Mouse (Mus musculus) activated CD4-positive, CD25-positive, alpha-beta regulatory T cell, adult 9 weeks (primary cell): ENCODE measurements around the gene Adam8. TPM values are rescaled to one million over a fixed set of nuclear protein-coding genes. Genes with fewer than 3 reads are reported as not detected.

Experiments
- polyA plus RNA-seq: library from polyadenylated mRNA; unstranded; fragments of 100-300 nt; shearing (Covaris generic); gene quantifications from one replicate; pipeline ENCODE4 v1.2.1, GENCODE M21; 2017

Adam8 gene
- polyA plus RNA-seq = 18.0 TPM

GRCm38 (mm10) chr7:139992406-139992805 lies at the start of gene Adam8:
Gene Adam8, minus strand, starts transcription at chr7:139992562.

GRCm38 (mm10) chr7:140036281-140037170 lies 44.2 kb upstream of the Adam8 start, which contains the start of the genes Zfp511 and Tubgcp2:
Gene Zfp511, plus strand, starts transcription at chr7:140036391.
Gene Tubgcp2, minus strand, starts transcription at chr7:140036669.

GRCm38 (mm10) chr7:139978278-139978892 lies 14.0 kb downstream of the Adam8 start, which contains the start of gene 6430531B16Rik:
Gene 6430531B16Rik, minus strand, starts transcription at chr7:139978755.

GRCm38 (mm10) chr7:139943674-139944281 lies 48.6 kb downstream of the Adam8 start, which contains the start of gene Utf1:
Gene Utf1, plus strand, starts transcription at chr7:139943789.

Other genes starting within 250 kb of the Adam8 start
- gene Adgra1, start 158.4 kb downstream of the Adam8 start, polyA plus RNA-seq = not detected
- 0.53 TPM for gene Kndc1, start 97.9 kb downstream of the Adam8 start, polyA plus RNA-seq
- gene Utf1, start 48.8 kb downstream of the Adam8 start, polyA plus RNA-seq = 4.1 TPM
- 0.24 TPM for gene 6430531B16Rik, start 13.8 kb downstream of the Adam8 start, polyA plus RNA-seq
- gene Zfp511, start 43.8 kb upstream of the Adam8 start, polyA plus RNA-seq = 66.2 TPM
- 34.2 TPM for gene Tubgcp2, start 44.1 kb upstream of the Adam8 start, polyA plus RNA-seq
- not detected for gene Msx3, start 56.5 kb upstream of the Adam8 start, polyA plus RNA-seq
- not detected for gene Caly, start 90.0 kb upstream of the Adam8 start, polyA plus RNA-seq
- gene Prap1, start 100.8 kb upstream of the Adam8 start, polyA plus RNA-seq = not detected
- gene Fuom, start 109.9 kb upstream of the Adam8 start, polyA plus RNA-seq = 12.2 TPM
- gene Paox, start 123.2 kb upstream of the Adam8 start, polyA plus RNA-seq = 3.5 TPM
- 60.8 TPM for gene Echs1, start 123.9 kb upstream of the Adam8 start, polyA plus RNA-seq
- 30.8 TPM for gene Mtg1, start 145.0 kb upstream of the Adam8 start, polyA plus RNA-seq
- gene Sprn, start 162.3 kb upstream of the Adam8 start, polyA plus RNA-seq = not detected
- gene Olfr522, start 172.2 kb upstream of the Adam8 start, polyA plus RNA-seq = not detected
- not detected for gene Olfr523, start 180.7 kb upstream of the Adam8 start, polyA plus RNA-seq
- not detected for gene Olfr524, start 213.4 kb upstream of the Adam8 start, polyA plus RNA-seq
- gene Cd163l1, start 225.7 kb upstream of the Adam8 start, polyA plus RNA-seq = not detected